In genomic region chr4:137130619-137131212, GRCm38 (mm10) we compare ENCODE assay signal across 32 mouse cellular contexts.
DNase-seq lines count a peak whose midpoint lies in the region; ATAC-seq and TF ChIP-seq lines count a peak whose summit lies in the region.
"Had no signal": no experiment of that assay in that cellular context is flagged by ENCODE, and none has a peak within 500 bp of the region (broad histone marks: within the 10 kb centered on the region; RNA-seq: fewer than 3 reads in every experiment).

No protein-coding gene starts in this region.

- no peaks in the 10 kb centered on the region for H3K36me3 ChIP-seq in liver, embryonic 12.5 days
- H3K36me3 ChIP-seq in liver, postnatal 0 days (replicated peaks; ENCODE audit: insufficient read depth, low read length), result no peaks in the 10 kb centered on the region
- H3K36me3 ChIP-seq: embryonic facial prominence, embryonic 10.5 days; embryonic facial prominence, embryonic 15.5 days; forebrain, embryonic 12.5 days; heart, embryonic 13.5 days; limb, embryonic 10.5 days; limb, embryonic 15.5 days; midbrain, embryonic 13.5 days; neural tube, embryonic 13.5 days; stomach, embryonic 15.5 days had no signal

- TF ChIP-seq CTCF in gastrocnemius, adult 2 months (IDR thresholded peaks at IDR 0.05), result no peak
- no peak for TF ChIP-seq CTCF in liver, postnatal 0 days (IDR thresholded peaks at IDR 0.05; ENCODE audit: low read depth)

- no peak overlapping the region for H3K4me2 ChIP-seq in liver, embryonic 12.5 days
- H3K4me2 ChIP-seq in liver, postnatal 0 days (ENCODE audit: low read depth, low read length), result no peak overlapping the region
- H3K4me2 ChIP-seq: embryonic facial prominence, embryonic 15.5 days; forebrain, embryonic 12.5 days; heart, embryonic 13.5 days; limb, embryonic 15.5 days; lung, embryonic 14.5 days; midbrain, embryonic 13.5 days; neural tube, embryonic 13.5 days; stomach, embryonic 15.5 days had no signal

- H3K4me1 ChIP-seq in liver, embryonic 12.5 days, result 0 out of 2 replicates have a peak, but pooled peaks cover 3% of the 10 kb centered on the region
- H3K4me1 ChIP-seq in liver, postnatal 0 days (ENCODE audit: insufficient read depth), result no peaks in the 10 kb centered on the region

- intact Hi-C loops in gastrocnemius, adult 2 months (cut with DNase I), result no loop called here

- no peak for TF ChIP-seq EP300 in liver, postnatal 0 days (IDR thresholded peaks at IDR 0.05; ENCODE audit: low read depth)

- H3K4me3 ChIP-seq in gastrocnemius, adult 2 months, result no peak overlapping the region
- H3K4me3 ChIP-seq in liver, embryonic 12.5 days, result no peak overlapping the region
- no peak overlapping the region for H3K4me3 ChIP-seq in liver, postnatal 0 days (ENCODE audit: low read depth, low read length)
- H3K4me3 ChIP-seq: embryonic facial prominence, embryonic 10.5 days; embryonic facial prominence, embryonic 15.5 days; forebrain, embryonic 12.5 days; heart, embryonic 13.5 days; limb, embryonic 10.5 days; limb, embryonic 15.5 days; midbrain, embryonic 13.5 days; neural tube, embryonic 13.5 days; stomach, embryonic 15.5 days had no signal

- no peaks in the 10 kb centered on the region for H3K9me3 ChIP-seq in liver, embryonic 12.5 days (replicated peaks)
- no peaks in the 10 kb centered on the region for H3K9me3 ChIP-seq in liver, postnatal 0 days (ENCODE audit: low read length)
- H3K9me3 ChIP-seq: embryonic facial prominence, embryonic 10.5 days; embryonic facial prominence, embryonic 15.5 days; forebrain, embryonic 12.5 days; heart, embryonic 13.5 days; limb, embryonic 10.5 days; limb, embryonic 15.5 days; midbrain, embryonic 13.5 days; neural tube, embryonic 13.5 days; stomach, embryonic 15.5 days had no signal

- 8% methylated on average over 7 of the region's 7 CpGs for WGBS in liver, embryonic 12.5 days (ENCODE audit: insufficient replicate concordance)
- 26% methylated on average over 7 of the region's 7 CpGs for WGBS in liver, postnatal 0 days (ENCODE audit: insufficient replicate concordance)

- peak; percentile 46 to 87 for DNase-seq in adrenal gland, adult (ENCODE audit: inconsistent age in 2 of 2, low spot score in 1 of 2)
- DNase-seq in adrenal gland, adult 8-10 months, result no peak
- peak; percentile 8 for DNase-seq in gastrocnemius, adult 2 months
- no peak for DNase-seq in gastrocnemius, postnatal 10 days
- DNase-seq in liver, postnatal 0 days, result no peak
- DNase-seq in urinary bladder, adult 2 months (ENCODE audit: low spot score), result no peak
- DNase-seq: cerebellum, adult 11-12 months; cerebellum, adult 9-11 months; forebrain, postnatal 0 days; gastrocnemius, postnatal 14 days; heart, adult 18-20 months; heart, postnatal 10 days; kidney, adult 18-20 months; kidney, postnatal 14 days; layer of hippocampus, adult 9-11 months; lung, embryonic 14.5 days; lung, postnatal 14 days; retina, postnatal 1 day; right cerebral cortex, postnatal 25 days had no signal

- H3K9ac ChIP-seq in liver, embryonic 12.5 days, result no peak overlapping the region
- H3K9ac ChIP-seq in liver, postnatal 0 days (replicated peaks), result no peak overlapping the region
- H3K9ac ChIP-seq: embryonic facial prominence, embryonic 15.5 days; forebrain, embryonic 12.5 days; forebrain, postnatal 0 days; heart, embryonic 13.5 days; limb, embryonic 15.5 days; liver, embryonic 14.5 days; lung, embryonic 14.5 days; midbrain, embryonic 13.5 days; neural tube, embryonic 13.5 days; stomach, embryonic 15.5 days had no signal

- peaks cover 87% of the 10 kb centered on the region for H3K27me3 ChIP-seq in liver, embryonic 12.5 days (replicated peaks)
- peaks cover 9% of the 10 kb centered on the region; the same call in 1 of the 2 replicates for H3K27me3 ChIP-seq in liver, postnatal 0 days (ENCODE audit: insufficient read depth, low read length)
- H3K27me3 ChIP-seq: embryonic facial prominence, embryonic 15.5 days; midbrain, embryonic 13.5 days; stomach, embryonic 15.5 days had no signal

- no peak overlapping the region for H3K27ac ChIP-seq in gastrocnemius, adult 2 months
- no peak overlapping the region for H3K27ac ChIP-seq in liver, embryonic 12.5 days
- no peak overlapping the region for H3K27ac ChIP-seq in liver, postnatal 0 days (ENCODE audit: low read depth)
- H3K27ac ChIP-seq: embryonic facial prominence, embryonic 10.5 days; embryonic facial prominence, embryonic 15.5 days; forebrain, embryonic 12.5 days; heart, embryonic 13.5 days; limb, embryonic 10.5 days; limb, embryonic 15.5 days; liver, embryonic 14.5 days; midbrain, embryonic 13.5 days; neural tube, embryonic 13.5 days; stomach, embryonic 15.5 days had no signal

- ATAC-seq in liver, embryonic 12.5 days, result peak; percentile 21
- ATAC-seq in liver, postnatal 0 days, result no peak
- ATAC-seq: activated CD4-positive, CD25-positive, alpha-beta regulatory T cell, adult 4 months; forebrain, postnatal 0 days; hindbrain, embryonic 16.5 days; midbrain, embryonic 13.5 days had no signal

Comparison
In these comparisons a context has a peak if more than half of its experiments do, and no peak if none do; other contexts are left out.
1. DNase-seq: peak in adrenal gland, adult (2 of 2) and gastrocnemius, adult 2 months (single experiment); none in adrenal gland, adult 8-10 months (single experiment), gastrocnemius, postnatal 10 days (single experiment), liver, postnatal 0 days (single experiment) and urinary bladder, adult 2 months (single experiment).